Comparison of ENCODE assay signal across 8 mouse cellular contexts in genomic region chr1:127425021-127425532, GRCm38 (mm10).
DNase-seq lines count a peak whose midpoint lies in the region; ATAC-seq lines count a peak whose summit lies in the region.

No protein-coding gene starts in this region.

- H3K27me3 ChIP-seq in forebrain, embryonic 16.5 days (replicated peaks; ENCODE audit: control insufficient read depth, insufficient read depth, low read length) = no peaks in the 10 kb centered on the region

- ATAC-seq in forebrain, embryonic 16.5 days = peak; percentile 26; the same call in 1 of the 2 replicates

- WGBS in forebrain, embryonic 16.5 days = 33% methylated on average over 6 of the region's 6 CpGs

- H3K4me1 ChIP-seq in forebrain, embryonic 16.5 days (replicated peaks; ENCODE audit: control insufficient read depth, insufficient read depth, low read length) = peaks cover 27% of the 10 kb centered on the region

- intact Hi-C loops in left cerebral cortex, postnatal 4 days (cut with DNase I) = no loop called here

- DNase-seq in kidney, postnatal 14 days = peak; percentile 17
- DNase-seq in kidney, postnatal 4 days = no peak
- peak; percentile 87 for DNase-seq in NIH3T3 (ENCODE audit: low read depth)
- DNase-seq in left cerebral cortex, postnatal 4 days = peak; percentile 21
- DNase-seq in right cerebral cortex, adult 2 months (ENCODE audit: low spot score in 2 of 2) = peak; percentile 65 to 79
- no peak for DNase-seq in T-cell, adult 2 months (ENCODE audit: low spot score)
- DNase-seq in cerebellum, adult 11 months = no peak

- H3K9me3 ChIP-seq in forebrain, embryonic 16.5 days (ENCODE audit: control insufficient read depth, low read length) = no peaks in the 10 kb centered on the region

- H3K36me3 ChIP-seq in forebrain, embryonic 16.5 days (ENCODE audit: control insufficient read depth, insufficient read depth) = no peaks in the 10 kb centered on the region

- no peak overlapping the region for H3K4me2 ChIP-seq in forebrain, embryonic 16.5 days (ENCODE audit: low read length)

- H3K27ac ChIP-seq in forebrain, embryonic 16.5 days (ENCODE audit: low read length) = no peak overlapping the region; the same call in 1 of the 2 replicates

- no peak overlapping the region for H3K4me3 ChIP-seq in forebrain, embryonic 16.5 days (replicated peaks; ENCODE audit: low read length)

- H3K9ac ChIP-seq in forebrain, embryonic 16.5 days (replicated peaks; ENCODE audit: low read depth, low read length) = no peak overlapping the region

Comparison
In these comparisons a context has a peak if more than half of its experiments do, and no peak if none do; other contexts are left out.
1. DNase-seq: peak in kidney, postnatal 14 days (single experiment), NIH3T3 (single experiment), left cerebral cortex, postnatal 4 days (single experiment) and right cerebral cortex, adult 2 months (2 of 2); none in kidney, postnatal 4 days (0 of 2), T-cell, adult 2 months (single experiment) and cerebellum, adult 11 months (single experiment).